Mouse (Mus musculus) embryo, embryonic 11.5 days (tissue): ENCODE data around the gene Gm10486.
"Not testable (repeated sequence)": the region's sequence is repeated elsewhere in the genome, so short reads cannot be mapped to it uniquely, and the experiment has no call there.

Source experiments
- DNase-seq: peaks from one replicate; pipeline ENCODE4 v3.0.0-alpha.2; 2012; ENCODE audit warnings: low read depth, low spot score

The Gm10486 gene

DNA sequence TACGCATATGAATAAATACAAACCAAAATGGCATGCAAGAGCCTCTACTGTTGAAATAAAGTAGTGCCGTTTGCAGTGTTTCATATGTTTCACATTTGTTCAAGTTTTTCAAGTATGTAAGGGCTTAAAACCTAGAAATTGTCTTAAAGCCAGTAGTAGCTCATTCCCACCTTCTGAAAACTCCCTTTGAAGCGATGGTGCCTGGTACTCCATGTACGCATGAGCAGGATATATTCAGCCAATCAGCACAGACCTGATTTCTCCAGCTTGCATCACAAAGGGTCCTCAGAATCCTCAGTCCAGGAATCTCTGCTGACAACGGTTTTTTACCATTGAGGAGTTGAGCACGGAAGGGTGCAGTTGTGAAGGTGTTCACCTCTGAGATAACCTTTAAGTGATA, at the start of gene Gm10486:
Gene Gm10486, plus strand, starts transcription at position 301 of the 400 bp plus-strand sequence.
- DNase-seq: not testable (repeated sequence)
